Mouse (Mus musculus) retina, postnatal 1 day (tissue): ENCODE results near the gene Pros1.

Experiments used
- DNase-seq: peaks from one replicate; pipeline ENCODE4 v3.0.0-alpha.2; 2012

The Pros1 gene

GRCm38 (mm10) chr16:62854191-62855068 is at the start of gene Pros1:
Gene Pros1, plus strand, starts transcription at chr16:62854307.
- DNase-seq, result peak; percentile 80

GRCm38 (mm10) chr16:62804621-62805020 is 49.5 kb upstream of the Pros1 start:
- no peak for DNase-seq

DNA sequence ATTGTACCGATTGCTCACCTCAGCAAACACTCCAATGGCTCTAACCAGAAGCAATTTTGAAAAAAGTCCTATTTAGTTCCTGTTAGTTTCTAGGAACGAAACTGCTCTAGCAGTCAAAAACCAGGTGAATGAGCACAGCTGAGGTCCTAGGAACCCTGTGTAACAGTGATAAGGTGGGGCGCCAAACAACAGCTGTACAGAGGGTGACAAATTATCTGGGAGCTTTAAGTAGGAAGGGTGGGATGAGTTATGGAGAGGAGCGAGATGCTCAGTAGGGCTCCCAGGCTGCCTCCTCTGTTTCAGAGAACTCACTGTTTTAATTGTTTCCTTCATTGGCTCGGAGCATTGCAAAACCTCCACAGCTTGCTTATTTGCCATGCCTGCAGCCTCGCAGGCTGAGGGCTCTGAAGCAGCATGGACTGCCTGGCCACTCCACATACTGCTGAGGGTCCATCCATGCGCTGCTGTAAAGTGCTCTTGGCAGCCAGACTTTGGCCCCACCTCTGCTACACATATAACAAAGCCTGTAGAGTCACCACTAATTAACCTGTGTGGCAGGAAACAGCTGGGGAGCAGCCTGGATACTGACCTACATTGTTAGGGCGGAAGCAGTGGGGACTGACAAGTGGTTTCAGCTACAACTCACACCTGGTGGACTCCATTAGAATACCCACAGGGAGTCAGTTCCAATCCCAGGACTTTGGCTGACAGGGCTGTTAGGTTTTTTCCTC is 46.7 kb upstream of the Pros1 start:
- peak; percentile 29 for DNase-seq

DNA sequence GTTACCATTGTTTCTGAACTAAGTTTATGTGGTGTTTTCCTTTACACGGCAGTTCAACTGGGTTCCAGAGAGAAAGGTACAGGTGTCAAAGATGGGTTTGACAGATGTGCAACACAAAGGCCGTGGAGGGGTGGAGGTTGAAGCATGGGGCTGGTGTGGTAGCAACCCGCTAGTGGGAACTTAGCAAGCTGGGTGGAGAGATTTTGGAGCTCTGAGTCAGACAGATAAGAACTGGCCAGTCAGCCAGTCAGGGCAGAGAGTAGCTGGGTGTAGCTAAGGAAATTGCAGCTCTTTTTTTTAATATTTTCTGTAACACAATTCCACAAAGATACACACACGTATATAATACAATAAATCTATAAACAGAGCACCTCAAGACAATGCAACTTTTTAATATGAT is 43.3 kb upstream of the Pros1 start:
- no peak for DNase-seq

GRCm38 (mm10) chr16:62813790-62814189 is 40.3 kb upstream of the Pros1 start:
- no peak for DNase-seq

DNA sequence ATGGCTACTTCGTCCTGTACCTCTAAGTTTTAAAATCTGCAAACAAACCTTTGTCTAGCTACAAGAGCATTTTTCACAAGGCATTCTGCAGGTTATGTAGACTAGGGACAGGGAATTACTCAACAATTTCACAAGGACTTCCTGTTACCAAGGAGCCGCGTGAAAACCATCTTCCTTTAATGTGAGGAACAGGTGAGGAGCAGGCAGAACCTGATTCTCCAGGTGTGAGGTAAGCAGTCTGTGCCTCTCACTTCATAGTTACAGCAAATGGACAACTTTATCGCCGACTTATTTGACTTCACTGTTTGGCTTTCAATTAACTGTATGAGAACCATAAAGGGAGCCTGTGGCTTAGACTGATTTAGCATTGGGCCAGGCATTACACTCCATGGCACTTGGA is 39.6 kb upstream of the Pros1 start, which contains the start of gene Stx19:
Gene Stx19, plus strand, starts transcription at position 186 of the 400 bp plus-strand sequence.
- DNase-seq, result no peak

DNA sequence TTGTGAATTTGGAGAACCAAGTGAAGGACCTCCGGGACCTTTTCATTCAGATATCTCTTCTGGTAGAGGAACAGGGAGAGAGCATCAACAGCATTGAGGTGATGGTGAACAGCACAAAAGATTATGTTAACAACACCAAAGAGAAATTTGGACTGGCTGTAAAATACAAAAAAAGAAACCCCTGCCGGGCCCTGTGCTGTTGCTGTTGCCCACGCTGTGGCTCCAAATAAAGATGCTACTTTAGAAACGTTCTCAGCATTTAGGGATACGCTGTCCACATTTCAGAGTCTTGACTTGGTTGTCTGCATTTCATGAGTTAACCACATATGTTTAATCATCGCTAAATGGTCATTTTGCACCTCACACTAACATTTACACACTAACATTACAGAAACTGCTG is 31.6 kb upstream of the Pros1 start:
- no peak for DNase-seq

DNA sequence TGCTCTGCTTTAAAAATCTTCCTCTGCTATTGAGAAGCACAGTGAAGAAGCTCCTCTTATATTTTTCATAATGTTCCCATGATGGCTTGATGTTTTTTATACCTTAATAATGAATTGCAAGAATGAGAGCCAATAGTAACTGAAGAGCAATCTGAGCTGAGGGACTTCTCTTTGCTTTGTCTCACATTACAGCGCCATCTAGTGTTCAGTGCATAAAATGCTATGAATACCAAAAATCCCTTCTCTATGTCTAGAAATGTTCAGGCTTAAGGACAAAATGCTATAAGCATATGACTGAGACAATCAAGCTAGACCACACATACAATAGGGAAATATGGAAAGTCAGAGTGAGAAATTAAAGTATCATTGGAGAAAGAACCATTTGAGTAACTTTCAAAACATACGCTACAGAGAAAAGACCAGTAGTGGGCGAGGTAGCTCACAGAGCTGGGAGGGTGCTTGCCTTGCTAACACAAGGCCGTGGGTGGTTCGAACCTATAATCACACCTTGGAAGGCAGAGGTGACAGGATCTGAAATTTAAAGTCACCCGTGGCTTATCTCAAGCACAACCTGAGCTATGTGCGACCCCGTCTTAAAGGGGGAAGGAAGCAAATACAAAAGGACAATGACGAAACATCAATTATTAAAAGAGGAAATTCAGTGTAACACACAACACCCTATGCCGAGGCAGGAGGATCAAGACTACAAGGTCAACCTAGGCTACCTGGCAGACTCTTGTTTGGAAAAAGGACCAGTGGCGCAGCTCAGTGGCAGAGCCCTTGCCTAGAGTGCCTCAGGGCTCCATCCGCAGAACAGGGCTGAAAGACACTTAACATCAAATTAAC is 27.7 kb upstream of the Pros1 start:
- DNase-seq, result peak; percentile 68

- DNase-seq, result no peak
Observed at GRCm38 (mm10) chr16:62832027-62832426, 22.1 kb upstream of the Pros1 start.

DNA sequence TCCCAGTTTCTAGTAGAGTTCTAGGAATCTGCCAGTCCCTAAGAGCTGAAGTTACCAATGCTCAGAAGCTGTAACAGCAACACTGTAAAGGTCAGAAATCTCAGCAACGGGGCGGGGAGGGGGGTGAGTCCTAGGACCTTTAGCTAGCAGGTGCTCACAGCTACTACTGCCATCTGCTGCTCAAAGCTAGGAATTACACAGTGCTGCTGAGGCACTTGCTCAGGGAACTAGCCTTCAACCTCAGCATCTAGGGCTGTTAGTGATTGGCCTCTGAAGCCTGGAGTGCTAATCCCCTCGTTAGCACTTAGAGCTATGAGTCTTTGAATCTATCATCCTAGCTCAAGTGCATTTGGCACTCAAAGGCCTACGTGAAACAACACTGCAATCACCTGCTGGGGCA is 21.6 kb upstream of the Pros1 start:
- peak; percentile 80 for DNase-seq

- DNase-seq, result no peak
Observed at GRCm38 (mm10) chr16:62834016-62834735, 19.9 kb upstream of the Pros1 start.

GRCm38 (mm10) chr16:62845341-62845740 is 8.8 kb upstream of the Pros1 start:
- DNase-seq, result no peak

DNA sequence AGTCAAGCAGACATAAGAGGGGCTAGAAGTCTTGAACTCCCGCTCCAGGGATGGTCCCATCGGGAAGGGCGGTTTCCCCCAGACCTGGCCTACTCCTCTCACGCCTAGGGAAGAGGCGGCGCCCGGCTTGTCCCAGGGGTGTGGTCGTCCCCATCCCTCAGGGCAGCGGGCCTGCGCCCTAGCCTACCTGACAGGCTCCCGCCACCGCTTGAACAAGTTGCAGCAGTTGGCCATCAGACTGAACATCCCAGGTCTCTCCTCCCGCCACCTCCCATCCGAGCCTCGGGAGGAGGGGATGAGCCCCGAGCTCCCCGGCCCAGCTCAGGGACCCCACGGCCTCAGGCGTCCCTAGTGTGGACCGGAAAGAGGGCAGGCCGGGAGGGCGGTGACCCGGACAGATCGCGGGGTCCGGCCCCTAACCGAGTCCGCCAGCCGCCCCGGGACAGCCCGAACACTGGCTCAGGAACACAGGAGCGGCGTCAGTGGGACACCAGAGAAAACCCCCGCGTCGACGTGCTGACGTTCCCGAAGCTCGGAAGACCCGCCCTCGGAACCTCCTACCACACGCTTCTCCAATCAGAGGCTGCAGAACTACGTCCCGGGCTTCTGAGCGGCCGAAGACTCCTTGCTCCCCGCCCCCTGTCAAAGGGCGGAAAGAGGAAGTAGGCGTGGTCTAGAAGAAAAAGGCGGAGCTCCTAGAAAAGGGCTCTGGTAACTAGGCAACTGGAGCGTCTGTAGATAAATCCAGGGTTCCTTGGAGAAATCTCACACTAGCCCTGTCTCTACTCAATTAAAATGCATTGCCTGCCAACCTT is 7.4 kb upstream of the Pros1 start, which contains the start of gene Arl13b:
Gene Arl13b, minus strand, starts transcription at position 543 of the 815 bp plus-strand sequence.
- peak; percentile 99 for DNase-seq

- peak; percentile 32 for DNase-seq
Observed at GRCm38 (mm10) chr16:62852464-62853252, 1.4 kb upstream of the Pros1 start.

GRCm38 (mm10) chr16:62853611-62854126 is 438 bp upstream of the Pros1 start:
- DNase-seq, result peak; percentile 33

DNA sequence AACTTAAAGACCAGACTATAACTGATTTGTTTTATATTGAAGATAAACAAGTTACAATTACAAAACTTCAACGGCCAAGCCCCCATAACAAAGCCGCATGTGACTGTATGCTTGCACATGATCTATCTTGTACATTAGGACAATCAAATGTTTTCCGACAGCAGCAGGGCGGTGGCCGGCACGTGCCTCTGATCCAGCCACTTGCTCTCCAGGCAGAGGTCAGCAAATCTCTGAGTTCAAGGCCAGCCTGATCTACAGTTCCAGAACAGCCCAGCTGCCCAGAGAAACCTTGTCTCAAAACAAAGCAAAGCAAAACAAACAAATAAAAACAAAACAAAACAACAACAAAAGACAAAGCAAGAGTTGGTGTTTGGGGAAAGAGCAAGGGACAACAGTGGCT is 1.3 kb downstream of the Pros1 start:
- DNase-seq, result no peak

DNA sequence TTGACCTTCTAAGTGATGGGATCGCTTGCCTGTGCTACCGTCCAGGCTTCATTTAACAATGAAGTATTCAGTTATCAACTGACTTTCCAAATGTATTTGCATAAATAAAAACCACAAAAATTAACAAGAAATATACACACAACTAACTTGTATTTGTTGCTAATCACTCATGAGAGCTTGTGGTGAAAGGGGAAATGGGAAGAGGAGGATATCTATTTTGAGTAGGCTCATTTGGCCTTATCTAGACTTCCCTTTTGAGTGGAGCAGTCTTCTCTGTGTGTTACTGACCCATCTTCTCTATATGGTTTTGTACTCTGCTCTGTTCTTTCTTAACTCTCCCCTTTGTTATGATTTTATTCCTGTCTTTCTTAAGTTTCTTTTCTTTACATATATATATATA is 2.2 kb downstream of the Pros1 start:
- no peak for DNase-seq

- DNase-seq, result no peak
Observed at GRCm38 (mm10) chr16:62857498-62857897, 3.4 kb downstream of the Pros1 start.

DNA sequence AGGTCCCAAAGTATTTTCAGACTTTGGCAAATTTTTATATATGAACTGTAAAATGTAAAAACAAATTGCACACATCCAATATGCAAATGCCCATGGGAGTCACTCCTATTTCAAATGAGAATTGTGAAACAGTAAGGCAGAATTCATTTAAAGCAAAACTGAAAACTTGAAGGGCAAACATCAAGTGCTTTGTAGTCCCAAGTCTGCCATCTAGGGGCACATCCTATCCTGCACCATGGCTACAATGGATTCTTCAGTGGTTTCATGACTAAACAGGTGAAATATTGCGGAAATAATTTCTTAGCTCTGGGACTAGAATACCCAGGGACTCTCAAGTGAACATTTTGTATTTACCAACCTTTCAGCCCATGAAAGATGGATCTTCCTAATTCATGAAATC is 3.9 kb downstream of the Pros1 start:
- no peak for DNase-seq

- DNase-seq, result no peak
Observed at GRCm38 (mm10) chr16:62860140-62860539, 6.0 kb downstream of the Pros1 start.
